Mouse (Mus musculus) erythroblast, embryonic 14.5 days (primary cell): ENCODE measurements around the gene Cmc2.

ENCODE experiments used
- GATA1 ChIP-seq: IDR thresholded peaks from 2 replicates; pipeline ENCODE4 v1.6.1; 2012; ENCODE audit warnings: low read length, inconsistent platforms, mixed read lengths
- TAL1 ChIP-seq: IDR thresholded peaks from 3 replicates; pipeline ENCODE4 v1.6.1; 2012; ENCODE audit warnings: low read length, inconsistent platforms, mixed read lengths

DNA sequence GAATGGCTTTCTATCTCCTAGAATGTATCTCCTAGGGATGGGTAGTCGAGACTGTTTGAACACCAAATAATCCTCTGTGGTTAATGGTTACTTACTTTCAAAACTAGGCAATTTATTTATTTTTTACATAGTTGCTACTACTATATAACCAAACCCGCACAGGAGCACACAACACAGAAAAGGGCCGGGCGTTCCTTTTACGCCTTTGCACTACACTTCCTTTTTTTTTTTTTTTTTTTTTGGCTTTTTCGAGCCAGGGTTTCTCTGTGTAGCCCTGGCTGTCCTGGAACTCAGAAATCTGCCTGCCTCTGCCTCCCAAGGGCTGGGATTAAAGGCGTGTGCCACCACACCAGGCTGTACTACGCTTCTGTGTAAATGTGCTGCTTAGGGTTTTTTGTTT lies 39.9 kb downstream of the Cmc2 start:
- TF ChIP-seq TAL1: no peak
- no peak for TF ChIP-seq GATA1
